15 mouse cellular contexts compared by ENCODE assay signal in the genomic region with DNA sequence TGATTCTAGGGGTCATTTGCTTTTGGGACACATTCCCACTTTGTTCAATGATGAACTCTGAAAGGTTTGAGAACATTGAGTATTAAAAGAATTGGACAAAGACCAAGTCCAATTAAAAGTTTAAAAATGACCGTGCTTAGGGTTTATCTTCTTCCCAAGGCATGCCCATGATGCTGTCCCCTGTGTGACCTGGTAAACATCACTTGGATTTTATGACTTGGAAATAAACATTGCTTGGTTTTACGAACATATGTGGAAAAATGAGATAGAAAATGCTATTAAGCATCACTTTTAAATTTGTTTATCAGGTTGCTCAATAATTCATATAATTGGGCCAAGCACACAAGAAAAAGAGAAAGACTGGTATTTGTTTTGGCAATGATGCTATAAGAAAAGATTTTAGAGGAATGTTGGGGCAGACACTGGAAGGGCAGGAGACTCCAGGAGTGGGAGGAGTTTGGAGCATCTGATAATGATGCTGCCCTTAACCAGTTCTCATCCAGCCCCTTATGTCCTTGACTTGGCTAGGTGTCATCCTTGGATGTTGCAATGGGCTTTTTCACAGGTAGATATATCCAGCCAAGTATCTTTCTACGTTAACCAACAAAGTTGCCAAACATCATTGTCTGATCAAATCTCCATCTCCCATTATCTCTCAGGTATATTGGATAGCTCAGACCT.
"Had no signal": no experiment of that assay in that cellular context is flagged by ENCODE, and none has a peak within 500 bp of the region (broad histone marks: within the 10 kb centered on the region; RNA-seq: fewer than 3 reads in every experiment).

No protein-coding gene starts in this region.

- H3K27me3 ChIP-seq: liver, embryonic 13.5 days; midbrain, embryonic 13.5 days; neural tube, embryonic 13.5 days had no signal

- H3K27ac ChIP-seq: kidney, postnatal 0 days; left cerebral cortex, adult 2 months; liver, embryonic 13.5 days; macrophage; midbrain, embryonic 13.5 days; neural tube, embryonic 13.5 days had no signal

- H3K9me3 ChIP-seq: liver, embryonic 13.5 days; midbrain, embryonic 13.5 days; neural tube, embryonic 13.5 days had no signal

- H3K4me3 ChIP-seq: left cerebral cortex, adult 2 months; liver, embryonic 13.5 days; midbrain, embryonic 13.5 days; myocyte; neural tube, embryonic 13.5 days had no signal

- H3K4me2 ChIP-seq: liver, embryonic 13.5 days; lung, embryonic 14.5 days; midbrain, embryonic 13.5 days; neural tube, embryonic 13.5 days had no signal

- H3K9ac ChIP-seq: liver, embryonic 13.5 days; lung, embryonic 14.5 days; midbrain, embryonic 13.5 days; neural tube, embryonic 13.5 days had no signal

- DNase-seq: kidney, adult 18-20 months; layer of hippocampus, postnatal 36 days; liver, embryonic 13.5 days; lung, embryonic 14.5 days; retina, postnatal 1 day; thymus, adult 18-20 months; thymus, postnatal 36 days had no signal

- H3K36me3 ChIP-seq: liver, embryonic 13.5 days; midbrain, embryonic 13.5 days; neural tube, embryonic 13.5 days had no signal

- ATAC-seq: lung, postnatal 0 days; midbrain, embryonic 13.5 days; midbrain, embryonic 16.5 days had no signal

- H3K4me1 ChIP-seq: liver, embryonic 13.5 days; midbrain, embryonic 13.5 days; neural tube, embryonic 13.5 days had no signal
